In the genomic region with DNA sequence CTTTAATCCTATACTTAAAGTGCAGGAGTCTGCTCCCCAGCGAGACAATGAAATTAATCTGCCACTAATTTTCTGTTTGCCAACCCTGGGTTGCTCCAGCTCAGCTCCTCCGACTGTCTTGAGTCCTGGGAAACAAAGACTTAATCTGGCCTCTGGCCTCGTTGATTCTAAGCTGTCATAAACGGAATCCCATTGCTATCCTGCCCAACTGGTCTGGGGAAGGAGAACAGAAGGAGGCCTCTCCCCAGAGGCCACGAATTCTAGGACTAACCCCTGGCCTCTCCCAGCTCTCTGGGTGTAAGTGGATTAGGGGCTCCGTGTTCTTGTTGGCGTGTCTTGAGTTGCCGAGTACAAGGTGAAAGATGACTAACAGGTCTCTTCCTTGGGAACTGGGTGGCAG, we compare ENCODE assay signal across 14 mouse cellular contexts.
"Had no signal": no experiment of that assay in that cellular context is flagged by ENCODE, and none has a peak within 500 bp of the region (broad histone marks: within the 10 kb centered on the region; RNA-seq: fewer than 3 reads in every experiment).

No protein-coding gene starts in this region.

- H3K9ac ChIP-seq: liver, embryonic 13.5 days; midbrain, embryonic 12.5 days; midbrain, embryonic 15.5 days; neural tube, embryonic 12.5 days; neural tube, embryonic 15.5 days had no signal

- H3K27me3 ChIP-seq: midbrain, embryonic 15.5 days; neural tube, embryonic 12.5 days had no signal

- H3K36me3 ChIP-seq: liver, embryonic 13.5 days; midbrain, embryonic 12.5 days; midbrain, embryonic 15.5 days; neural tube, embryonic 12.5 days; neural tube, embryonic 15.5 days had no signal

- H3K27ac ChIP-seq: liver, embryonic 13.5 days; midbrain, embryonic 12.5 days; midbrain, embryonic 15.5 days; neural tube, embryonic 12.5 days; neural tube, embryonic 15.5 days had no signal

- H3K4me1 ChIP-seq: liver, embryonic 13.5 days had no signal

- H3K4me3 ChIP-seq: liver, embryonic 13.5 days; midbrain, embryonic 12.5 days; midbrain, embryonic 15.5 days; neural tube, embryonic 12.5 days; neural tube, embryonic 15.5 days had no signal

- DNase-seq: kidney, adult 11 months; kidney, adult 8-10 months; kidney, postnatal 14 days; kidney, postnatal 4 days; liver, embryonic 13.5 days; lung, adult 2 months; lung, postnatal 14 days; lung, postnatal 4 days; thymus, adult 18-20 months; thymus, postnatal 4 days had no signal

- H3K9me3 ChIP-seq: liver, embryonic 13.5 days; midbrain, embryonic 15.5 days; neural tube, embryonic 15.5 days had no signal

- ATAC-seq: midbrain, embryonic 15.5 days had no signal

- H3K4me2 ChIP-seq: liver, embryonic 13.5 days; midbrain, embryonic 12.5 days; midbrain, embryonic 15.5 days; neural tube, embryonic 12.5 days; neural tube, embryonic 15.5 days had no signal
